Mouse (Mus musculus) lung, postnatal 0 days (tissue): ENCODE data around the gene Apba1.

Experiments used
- CTCF ChIP-seq: IDR thresholded peaks from 2 replicates; pipeline ENCODE4 v1.5.1; 2016; ENCODE audit warnings: antibody characterized with exemption, mild to moderate bottlenecking
- EP300 ChIP-seq: IDR thresholded peaks from 2 replicates; pipeline ENCODE4 v1.6.1; 2016; ENCODE audit warnings: antibody characterized with exemption, mild to moderate bottlenecking, control low read depth

DNA sequence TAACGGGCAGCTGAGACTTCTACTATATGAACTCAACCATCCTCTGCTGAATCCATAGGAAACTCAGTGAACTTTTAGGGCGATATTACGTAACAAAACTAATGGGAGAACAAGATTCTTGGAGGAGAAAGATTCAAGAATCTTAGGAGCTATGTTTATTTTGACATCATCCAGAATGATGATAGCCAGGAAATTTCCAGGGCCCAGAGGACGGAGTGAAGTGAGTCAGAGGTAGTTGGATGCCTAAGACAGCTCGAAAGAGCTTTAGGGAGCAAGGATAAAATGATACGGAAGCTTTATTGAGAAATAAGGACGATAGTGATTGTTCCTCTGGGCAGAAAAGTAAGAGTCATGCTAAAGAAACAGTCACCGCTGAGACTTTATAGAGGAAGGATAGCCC is 67.6 kb downstream of the Apba1 start:
- TF ChIP-seq CTCF: no peak
- TF ChIP-seq EP300: no peak
